ENCODE assay signal across 11 mouse cellular contexts in genomic region chr2:93567675-93568074, GRCm38 (mm10). TPM values are rescaled to one million over a fixed set of nuclear protein-coding genes. Genes with fewer than 3 reads are reported as not detected.
DNase-seq lines count a peak whose midpoint lies in the region; ATAC-seq lines count a peak whose summit lies in the region.
"Had no signal": no experiment of that assay in that cellular context is flagged by ENCODE, and none has a peak within 500 bp of the region (broad histone marks: within the 10 kb centered on the region; RNA-seq: fewer than 3 reads in every experiment).

No protein-coding gene starts in this region.

- H3K27ac ChIP-seq in embryonic facial prominence, embryonic 10.5 days (replicated peaks): peak overlapping the region; percentile 88
- H3K27ac ChIP-seq: embryonic facial prominence, embryonic 12.5 days had no signal

- H3K4me3 ChIP-seq in embryonic facial prominence, embryonic 10.5 days: no peak overlapping the region
- H3K4me3 ChIP-seq: embryonic facial prominence, embryonic 12.5 days had no signal

- DNase-seq in lung, adult 18-20 months: peak; percentile 11 to 15
- no peak for DNase-seq in lung, postnatal 25 days (ENCODE audit: low spot score)
- peak; percentile 71 for DNase-seq in embryonic facial prominence, embryonic 10.5 days (ENCODE audit: low spot score)
- peak; percentile 77 to 79 for DNase-seq in heart, postnatal 14 days
- peak; percentile 37 for DNase-seq in ovary, postnatal 36 days (ENCODE audit: low spot score)
- no peak for DNase-seq in c-Kit-positive CD71-positive TER-119-positive erythroid progenitor cells, embryonic 14.5 days (ENCODE audit: low spot score)
- DNase-seq in frontal cortex, postnatal 25 days (ENCODE audit: low spot score in 2 of 2): no peak

- H3K4me1 ChIP-seq in embryonic facial prominence, embryonic 10.5 days: peaks cover 51% of the 10 kb centered on the region

- ATAC-seq in megakaryocyte-erythroid progenitor cell, adult 5-6 weeks (replicated peaks; ENCODE audit: low FRiP score, low TSS enrichment, poor library complexity, severe bottlenecking): no peak

- intact Hi-C loops in heart, postnatal 14 days (cut with DNase I): no loop called here

- H3K9me3 ChIP-seq in embryonic facial prominence, embryonic 10.5 days: no peaks in the 10 kb centered on the region
- H3K9me3 ChIP-seq: embryonic facial prominence, embryonic 12.5 days had no signal

- WGBS in embryonic facial prominence, embryonic 10.5 days: 39% methylated on average over 7 of the region's 7 CpGs

- no peaks in the 10 kb centered on the region for H3K27me3 ChIP-seq in embryonic facial prominence, embryonic 10.5 days (replicated peaks; ENCODE audit: low read depth, poor library complexity, severe bottlenecking)
- H3K27me3 ChIP-seq: embryonic facial prominence, embryonic 12.5 days had no signal

- no peaks in the 10 kb centered on the region for H3K36me3 ChIP-seq in embryonic facial prominence, embryonic 10.5 days (replicated peaks)
- H3K36me3 ChIP-seq: embryonic facial prominence, embryonic 12.5 days had no signal

RNA-seq across cellular contexts. Expression of gene Gm10803, which starts 7.3 kb away (rescaled TPM):
- polyA plus RNA-seq in embryonic facial prominence, embryonic 10.5 days (2016; fragmentation: Nextera tagmentation; extraction: Ambion mirVana): not detected in 2 replicates
- not detected for total RNA-seq in heart, postnatal 14 days (2021)
- not detected in 2 replicates for total RNA-seq in megakaryocyte-erythroid progenitor cell, adult 5-6 weeks (2014; fragmentation: Nextera tagmentation)
- not detected in 2 replicates for total RNA-seq in megakaryocyte-erythroid progenitor cell, adult 5-6 weeks (2017)
- total RNA-seq: left cerebral cortex, postnatal 10 days had no signal
- polyA plus RNA-seq: embryonic facial prominence, embryonic 12.5 days; neural tube, embryonic 14.5 days had no signal

Comparison
In these comparisons a context has a peak if more than half of its experiments do, and no peak if none do; other contexts are left out.
1. DNase-seq: peak in lung, adult 18-20 months (2 of 2), embryonic facial prominence, embryonic 10.5 days (single experiment), heart, postnatal 14 days (2 of 2) and ovary, postnatal 36 days (single experiment); none in lung, postnatal 25 days (single experiment), c-Kit-positive CD71-positive TER-119-positive erythroid progenitor cells, embryonic 14.5 days (single experiment) and frontal cortex, postnatal 25 days (0 of 2).